Mouse (Mus musculus): ENCODE results near the gene Farp1. TPM values are rescaled to one million over a fixed set of nuclear protein-coding genes. Genes with fewer than 3 reads are reported as not detected.

The Farp1 gene
- polyA plus RNA-seq, 1 experiment from 2014 or later = 27.9 TPM

DNA sequence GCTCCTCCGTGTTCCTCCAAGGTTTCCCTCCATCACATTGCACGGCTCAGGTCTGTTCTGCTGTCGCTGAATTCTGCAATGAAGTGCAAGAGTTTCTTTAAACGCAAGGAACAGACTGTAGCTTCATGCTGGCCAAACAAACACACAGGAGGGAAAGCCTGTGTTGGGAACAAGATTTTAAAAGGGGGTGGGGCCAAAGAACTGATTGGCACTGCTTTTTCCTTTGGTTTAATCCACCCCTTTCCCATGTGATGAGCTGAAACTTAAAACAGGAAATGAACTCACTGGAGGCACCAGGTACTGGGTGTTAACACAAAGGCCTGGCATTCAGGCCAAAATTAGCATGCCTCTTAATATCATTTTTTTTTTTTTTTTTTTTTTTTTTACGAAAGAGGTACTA is 213.3 kb downstream of the Farp1 start:
- peaks cover 14% of the 10 kb centered on the region; the same call in 1 of the 2 replicates for H3K4me1 ChIP-seq
- no peak overlapping the region for H3K4me2 ChIP-seq
- H3K9ac ChIP-seq = no peak overlapping the region
- H3K4me3 ChIP-seq (replicated peaks) = no peak overlapping the region
- WGBS = 81% methylated on average over 5 of the region's 5 CpGs
- no peaks in the 10 kb centered on the region for H3K27me3 ChIP-seq
- no peaks in the 10 kb centered on the region for H3K9me3 ChIP-seq
- H3K27ac ChIP-seq = no peak overlapping the region
- ATAC-seq (ENCODE audit: low FRiP score) = no peak
- H3K36me3 ChIP-seq (replicated peaks) = peaks cover 28% of the 10 kb centered on the region

DNA sequence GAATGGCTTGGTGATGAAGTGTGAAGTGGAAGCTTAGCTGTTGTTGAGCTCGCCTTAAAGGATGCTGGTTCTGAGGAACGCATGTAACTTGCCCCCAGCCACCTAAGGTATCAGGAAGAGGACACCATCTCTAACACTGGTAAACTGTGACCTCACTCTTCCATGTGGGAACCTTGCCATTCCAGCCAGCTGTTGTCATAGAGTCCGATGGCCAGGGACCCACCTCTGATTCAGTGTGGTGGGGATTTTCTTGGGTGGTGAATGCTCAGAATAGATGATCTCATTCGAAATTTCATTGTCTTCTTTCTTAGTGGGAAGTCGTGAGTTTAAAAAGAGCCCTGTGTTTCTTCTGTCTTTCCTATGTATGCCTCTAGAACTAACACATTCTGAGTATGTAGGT is 216.1 kb downstream of the Farp1 start:
- 69% methylated on average over 5 of the region's 5 CpGs for WGBS
- ATAC-seq (ENCODE audit: low FRiP score) = no peak

DNA sequence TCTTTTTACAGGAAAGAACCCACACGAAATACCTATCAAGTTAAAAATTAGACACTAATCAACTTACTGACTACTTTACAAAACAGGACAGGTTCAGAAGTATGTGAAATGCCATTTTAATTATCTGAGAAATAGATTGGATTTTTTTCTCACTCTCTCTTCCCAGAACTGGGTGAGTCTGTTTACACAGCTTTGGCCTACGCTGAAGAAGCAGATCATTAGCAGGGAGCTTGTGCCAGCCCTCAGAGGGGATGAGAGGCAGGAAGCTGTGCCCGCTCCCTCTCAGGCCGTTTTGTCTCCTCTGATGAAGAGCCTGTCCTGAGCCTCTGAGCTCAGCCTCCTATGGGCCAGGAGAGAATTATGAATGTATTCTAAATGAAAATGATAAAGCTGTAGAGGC is 216.7 kb downstream of the Farp1 start:
- Histone ChIP-seq H3K4me1 (peaks cover 12% of the 10 kb centered on the region; the same call in 1 of the 2 replicates), H3K27ac (no peak overlapping the region), H3K9me3 (no peaks in the 10 kb centered on the region), H3K9ac (no peak overlapping the region), H3K4me2 (no peak overlapping the region), H3K36me3 (replicated peaks) (peaks cover 13% of the 10 kb centered on the region; the same call in 1 of the 2 replicates), H3K27me3 (no peaks in the 10 kb centered on the region), H3K4me3 (replicated peaks) (no peak overlapping the region)
- ATAC-seq (ENCODE audit: low FRiP score) = no peak
- WGBS = 69% methylated on average over 4 of the region's 4 CpGs

More for the DNA sequence above, 216.1 kb downstream of the Farp1 start:
- no peak overlapping the region for H3K4me2 ChIP-seq
- no peak overlapping the region for H3K27ac ChIP-seq
- H3K9me3 ChIP-seq = no peaks in the 10 kb centered on the region
- no peaks in the 10 kb centered on the region for H3K27me3 ChIP-seq
- H3K4me3 ChIP-seq (replicated peaks) = no peak overlapping the region
- H3K36me3 ChIP-seq (replicated peaks) = peaks cover 13% of the 10 kb centered on the region; the same call in 1 of the 2 replicates
- H3K4me1 ChIP-seq = peaks cover 14% of the 10 kb centered on the region; the same call in 1 of the 2 replicates
- H3K9ac ChIP-seq = no peak overlapping the region

DNA sequence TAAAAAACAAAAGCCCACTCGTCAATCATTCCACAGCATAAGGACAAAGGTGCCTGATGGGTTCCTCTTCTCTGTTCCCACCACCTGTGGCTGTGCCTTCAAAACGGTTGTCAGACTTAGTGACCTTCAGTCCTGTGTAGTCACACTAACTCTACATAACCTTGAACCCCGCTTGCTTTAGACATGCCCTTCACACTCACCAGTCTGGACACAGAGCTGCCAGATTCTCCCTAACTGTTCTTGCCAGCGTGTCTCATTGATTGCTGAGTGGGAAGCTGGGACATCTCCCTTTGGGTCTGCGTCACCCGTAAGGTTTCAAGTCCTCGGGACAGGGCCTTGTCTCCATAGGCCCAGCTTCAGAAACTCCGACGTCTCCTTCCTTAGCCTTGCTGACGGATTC is 217.5 kb downstream of the Farp1 start:
- ATAC-seq (ENCODE audit: low FRiP score) = no peak
- Histone ChIP-seq H3K9me3 (no peaks in the 10 kb centered on the region), H3K4me3 (replicated peaks) (no peak overlapping the region), H3K36me3 (replicated peaks) (peaks cover 19% of the 10 kb centered on the region), H3K9ac (no peak overlapping the region), H3K4me1 (0 out of 2 replicates have a peak, but pooled peaks cover 6% of the 10 kb centered on the region), H3K27me3 (no peaks in the 10 kb centered on the region), H3K4me2 (no peak overlapping the region), H3K27ac (no peak overlapping the region)
- WGBS = 91% methylated on average over 10 of the region's 10 CpGs

DNA sequence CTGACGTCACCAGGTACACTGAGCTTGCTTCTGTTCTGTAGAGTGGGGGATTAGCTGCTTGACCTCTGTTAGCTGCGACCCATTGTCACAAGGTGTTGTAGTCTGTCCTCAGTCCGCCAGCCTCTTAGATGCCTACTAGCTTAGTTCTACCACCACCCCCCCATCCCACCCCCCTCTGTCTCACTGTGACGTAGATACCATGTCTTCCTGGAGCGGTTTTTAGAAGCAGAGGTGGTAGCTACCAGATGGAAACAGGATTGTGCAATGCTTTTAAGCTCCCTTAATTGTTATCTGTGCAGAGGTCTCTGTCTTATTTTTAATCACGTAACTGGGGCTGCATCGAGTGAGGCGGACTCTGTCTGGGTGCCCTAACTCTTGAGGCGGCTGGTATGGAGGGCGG is 219.9 kb downstream of the Farp1 start:
- no peaks in the 10 kb centered on the region for H3K27me3 ChIP-seq
- no peak for ATAC-seq (ENCODE audit: low FRiP score)
- H3K4me1 ChIP-seq = no peaks in the 10 kb centered on the region
- H3K36me3 ChIP-seq (replicated peaks) = peaks cover 19% of the 10 kb centered on the region
- no peak overlapping the region for H3K27ac ChIP-seq
- 85% methylated on average over 10 of the region's 10 CpGs for WGBS
- H3K9me3 ChIP-seq = no peaks in the 10 kb centered on the region
- H3K9ac ChIP-seq = no peak overlapping the region
- H3K4me3 ChIP-seq (replicated peaks) = no peak overlapping the region
- no peak overlapping the region for H3K4me2 ChIP-seq

DNA sequence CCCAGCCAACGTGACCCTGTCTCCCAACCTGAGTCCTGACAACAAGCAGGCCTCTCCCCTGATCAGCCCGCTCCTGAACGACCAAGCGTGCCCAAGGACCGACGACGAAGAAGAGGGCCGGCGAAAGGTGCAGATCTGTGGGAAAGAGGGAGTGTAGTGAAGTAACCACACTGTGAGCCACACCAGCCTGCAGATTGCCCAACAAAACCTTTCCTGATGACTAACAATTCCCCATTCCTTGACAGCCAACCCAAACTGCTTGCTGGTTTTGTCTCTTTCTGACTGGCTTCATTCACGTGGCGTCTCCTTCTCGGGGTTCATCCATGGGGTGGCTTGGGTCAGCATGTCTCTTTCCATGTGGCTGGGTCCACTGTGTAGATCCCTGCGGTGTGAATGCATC is 220.5 kb downstream of the Farp1 start:
- no peak for ATAC-seq (ENCODE audit: low FRiP score)
- Histone ChIP-seq H3K27ac (no peak overlapping the region), H3K4me1 (no peaks in the 10 kb centered on the region), H3K27me3 (no peaks in the 10 kb centered on the region), H3K4me3 (replicated peaks) (no peak overlapping the region), H3K9me3 (no peaks in the 10 kb centered on the region), H3K4me2 (no peak overlapping the region), H3K36me3 (replicated peaks) (peaks cover 16% of the 10 kb centered on the region), H3K9ac (no peak overlapping the region)
- WGBS = 85% methylated on average over 13 of the region's 13 CpGs

DNA sequence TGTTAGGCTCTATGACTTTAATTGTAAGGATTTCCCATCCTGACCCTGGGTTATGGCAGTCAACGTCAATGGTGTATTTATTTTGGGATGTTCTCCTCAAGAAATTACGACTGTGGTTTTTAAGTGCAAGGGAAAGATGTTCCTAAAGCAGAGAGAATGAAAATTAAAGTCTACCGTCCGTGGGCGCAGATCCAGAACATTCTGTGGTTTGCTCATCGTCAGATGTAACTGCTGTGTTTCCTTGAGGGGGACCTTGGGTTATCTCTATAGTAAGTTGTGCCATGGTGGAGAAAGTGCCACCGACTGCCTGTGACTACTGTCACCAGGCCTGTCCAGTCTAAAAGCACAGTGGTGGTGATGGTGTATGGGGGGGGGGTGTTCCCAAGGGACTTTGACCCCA is 221.9 kb downstream of the Farp1 start:
- H3K36me3 ChIP-seq (replicated peaks) = peaks cover 21% of the 10 kb centered on the region
- WGBS = 97% methylated on average over 7 of the region's 7 CpGs

DNA sequence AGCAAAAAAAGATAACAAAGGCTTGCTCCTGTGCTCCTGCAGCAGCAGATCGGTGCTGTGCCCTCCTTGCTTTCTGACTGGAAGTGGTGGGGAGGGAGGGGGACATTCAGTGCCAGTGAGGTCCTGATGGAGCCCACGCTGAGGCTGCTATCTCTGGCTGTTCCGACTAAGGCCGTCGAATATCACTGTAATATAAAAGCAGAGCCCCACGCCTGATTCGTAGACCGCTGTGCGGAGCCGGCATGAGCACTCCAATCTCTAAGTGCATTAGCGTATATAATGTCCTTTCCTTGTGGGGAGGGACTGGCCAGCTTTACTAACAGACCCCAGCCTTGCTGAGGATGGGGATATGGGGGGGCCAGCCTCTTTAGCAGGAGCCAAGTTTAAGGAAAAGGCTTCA is 224.3 kb downstream of the Farp1 start:
- peak overlapping the region; percentile 38; the same call in 1 of the 2 replicates for H3K27ac ChIP-seq
- no peaks in the 10 kb centered on the region for H3K27me3 ChIP-seq
- H3K4me3 ChIP-seq (replicated peaks) = no peak overlapping the region
- H3K9ac ChIP-seq = no peak overlapping the region
- no peaks in the 10 kb centered on the region for H3K9me3 ChIP-seq
- no peak overlapping the region for H3K4me2 ChIP-seq
- 68% methylated on average over 11 of the region's 11 CpGs for WGBS
- peaks cover 11% of the 10 kb centered on the region for H3K36me3 ChIP-seq (replicated peaks)
- ATAC-seq (ENCODE audit: low FRiP score) = peak; percentile 36; the same call in 1 of the 2 replicates
- H3K4me1 ChIP-seq = no peaks in the 10 kb centered on the region

More for the DNA sequence above, 221.9 kb downstream of the Farp1 start:
- no peak overlapping the region for H3K4me3 ChIP-seq (replicated peaks)
- H3K4me2 ChIP-seq = no peak overlapping the region
- ATAC-seq (ENCODE audit: low FRiP score) = no peak
- no peak overlapping the region for H3K9ac ChIP-seq
- no peaks in the 10 kb centered on the region for H3K9me3 ChIP-seq
- H3K4me1 ChIP-seq = no peaks in the 10 kb centered on the region
- H3K27me3 ChIP-seq = no peaks in the 10 kb centered on the region
- H3K27ac ChIP-seq = no peak overlapping the region

DNA sequence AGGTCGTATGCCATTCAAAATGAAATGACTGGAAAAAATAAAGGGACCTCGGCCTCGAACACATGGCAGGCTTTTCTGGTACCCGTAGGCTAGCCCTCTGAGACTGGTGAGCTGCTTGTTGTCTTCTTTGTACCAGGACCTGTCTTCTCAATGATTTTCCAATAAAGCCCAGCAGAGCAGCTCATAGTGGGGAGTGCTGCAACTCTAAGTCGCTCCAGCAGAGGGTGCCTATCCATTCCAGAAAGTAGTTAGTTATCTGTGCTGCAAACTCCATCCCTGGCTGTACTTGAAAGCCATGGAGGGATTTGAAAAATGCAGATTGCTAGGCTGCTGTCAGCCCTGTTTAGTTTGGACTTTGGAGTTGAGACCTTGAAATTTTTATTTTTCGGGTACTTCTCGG is 224.8 kb downstream of the Farp1 start:
- Histone ChIP-seq H3K27me3 (no peaks in the 10 kb centered on the region), H3K4me3 (replicated peaks) (no peak overlapping the region), H3K4me1 (no peaks in the 10 kb centered on the region), H3K9ac (no peak overlapping the region), H3K9me3 (no peaks in the 10 kb centered on the region), H3K36me3 (replicated peaks) (peaks cover 11% of the 10 kb centered on the region), H3K4me2 (no peak overlapping the region), H3K27ac (0 out of 2 replicates have a peak overlapping the region, but pooled peaks have one; percentile 38)
- 52% methylated on average over 7 of the region's 7 CpGs for WGBS
- ATAC-seq (ENCODE audit: low FRiP score) = peak; percentile 69; the same call in 1 of the 2 replicates

DNA sequence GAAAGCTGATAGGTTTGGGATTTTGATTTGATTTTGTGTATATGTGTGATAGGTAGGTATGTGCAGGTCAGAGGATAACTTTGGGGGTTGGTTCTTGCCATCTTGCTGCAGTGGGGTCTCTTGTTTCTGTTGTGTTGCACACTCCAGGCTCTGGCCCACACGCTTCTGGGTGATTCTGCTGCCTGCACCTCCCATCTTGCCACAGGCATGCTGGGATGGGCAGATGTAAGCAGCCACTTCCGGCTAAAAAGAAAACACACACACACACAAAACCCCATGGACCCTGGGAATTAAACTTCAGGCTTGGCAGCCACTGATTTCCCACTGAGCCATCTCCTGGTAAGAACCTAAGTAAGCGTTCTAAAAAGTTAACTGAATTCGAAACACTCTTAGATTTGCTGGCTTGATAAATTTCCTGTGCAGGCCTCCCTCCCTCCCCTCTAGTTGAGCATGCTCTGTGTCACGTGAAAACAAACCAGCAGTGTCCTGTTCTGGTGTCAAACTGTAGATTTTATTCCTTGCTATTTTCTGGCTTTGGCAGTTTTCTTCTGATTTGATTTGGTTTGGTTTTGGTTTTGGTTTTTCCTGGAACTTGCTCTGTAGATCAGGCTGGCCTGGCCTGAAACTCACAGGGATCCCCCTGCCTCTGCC is 226.4 kb downstream of the Farp1 start:
- Histone ChIP-seq H3K4me2 (no peak overlapping the region), H3K27me3 (no peaks in the 10 kb centered on the region), H3K4me1 (no peaks in the 10 kb centered on the region), H3K36me3 (replicated peaks) (peaks cover 11% of the 10 kb centered on the region), H3K9me3 (no peaks in the 10 kb centered on the region), H3K4me3 (replicated peaks) (no peak overlapping the region), H3K9ac (no peak overlapping the region), H3K27ac (no peak overlapping the region)
- no peak for ATAC-seq (ENCODE audit: low FRiP score)
- WGBS = 83% methylated on average over 5 of the region's 5 CpGs

DNA sequence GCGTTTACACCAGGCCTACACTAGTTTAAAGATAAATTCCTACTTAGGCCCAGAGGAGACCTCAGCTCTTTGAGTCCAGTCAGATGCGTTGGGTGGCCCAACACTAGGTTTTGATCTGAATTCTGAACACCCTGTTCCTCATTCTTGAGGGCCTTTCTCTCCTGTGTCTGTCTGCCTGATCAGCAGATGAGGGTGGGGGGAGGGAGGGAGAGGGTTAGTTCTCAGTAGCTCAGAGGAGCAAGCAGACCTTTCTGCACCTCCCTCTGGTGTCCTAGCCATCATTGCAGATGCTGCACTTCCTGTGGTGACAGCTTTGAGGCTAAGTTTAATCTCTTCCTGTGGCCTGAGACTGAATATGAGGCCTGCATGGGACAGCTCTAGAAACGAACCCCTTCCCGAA is 227.6 kb downstream of the Farp1 start:
- H3K4me1 ChIP-seq = no peaks in the 10 kb centered on the region
- no peak overlapping the region for H3K4me3 ChIP-seq (replicated peaks)
- H3K9ac ChIP-seq = no peak overlapping the region
- H3K27ac ChIP-seq = no peak overlapping the region
- no peaks in the 10 kb centered on the region for H3K27me3 ChIP-seq
- no peak overlapping the region for H3K4me2 ChIP-seq
- ATAC-seq (ENCODE audit: low FRiP score) = no peak
- no peaks in the 10 kb centered on the region for H3K9me3 ChIP-seq
- 75% methylated on average over 4 of the region's 4 CpGs for WGBS
- H3K36me3 ChIP-seq (replicated peaks) = peaks cover 9% of the 10 kb centered on the region

DNA sequence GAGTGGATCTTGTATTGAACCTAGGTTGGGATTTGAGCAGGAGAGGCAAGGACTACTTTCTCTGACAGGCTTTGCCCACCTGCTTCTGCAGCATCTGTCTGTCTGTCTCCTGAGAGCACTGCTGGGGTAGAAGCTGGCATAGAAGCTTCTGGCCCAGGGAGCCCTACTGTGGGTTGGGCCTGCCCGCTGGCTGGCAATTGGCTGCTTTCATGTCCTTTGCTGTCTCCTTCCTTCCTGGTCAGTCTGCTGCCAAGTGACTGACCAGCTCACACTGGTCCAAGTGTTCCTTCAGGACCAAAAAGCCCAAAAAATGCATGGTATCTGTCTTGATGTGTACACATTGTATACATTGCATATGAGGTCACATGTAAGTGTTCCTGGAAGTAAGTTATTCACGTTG is 228.9 kb downstream of the Farp1 start:
- Histone ChIP-seq H3K27me3 (no peaks in the 10 kb centered on the region), H3K4me2 (no peak overlapping the region), H3K4me3 (replicated peaks) (no peak overlapping the region), H3K9me3 (no peaks in the 10 kb centered on the region), H3K36me3 (replicated peaks) (peaks cover 12% of the 10 kb centered on the region; the same call in 1 of the 2 replicates), H3K9ac (no peak overlapping the region), H3K27ac (no peak overlapping the region), H3K4me1 (no peaks in the 10 kb centered on the region)
- WGBS = 81% methylated on average over 2 of the region's 2 CpGs
- ATAC-seq (ENCODE audit: low FRiP score) = no peak

DNA sequence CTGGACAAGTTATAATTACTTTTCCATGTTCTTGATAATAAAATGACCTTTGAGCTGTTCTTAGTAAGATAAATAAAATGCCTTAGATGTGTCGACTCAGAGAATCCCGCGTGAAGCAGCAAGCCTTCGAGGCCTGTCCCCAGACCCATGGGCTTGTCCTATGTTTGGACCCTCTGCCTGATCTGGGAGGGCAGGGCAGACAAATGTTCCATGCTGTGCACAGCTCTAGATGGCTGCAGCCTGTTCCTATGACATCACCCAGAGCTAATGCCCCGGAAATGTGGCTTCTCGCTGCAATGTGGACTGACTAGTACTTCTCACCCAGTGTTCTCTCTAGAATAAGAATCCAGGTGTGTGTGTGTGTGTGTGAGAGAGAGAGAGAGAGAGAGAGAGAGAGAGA is 229.5 kb downstream of the Farp1 start:
- Histone ChIP-seq H3K36me3 (replicated peaks) (peaks cover 12% of the 10 kb centered on the region; the same call in 1 of the 2 replicates), H3K4me3 (replicated peaks) (no peak overlapping the region), H3K4me1 (no peaks in the 10 kb centered on the region), H3K27me3 (no peaks in the 10 kb centered on the region), H3K4me2 (no peak overlapping the region), H3K9me3 (no peaks in the 10 kb centered on the region), H3K27ac (no peak overlapping the region), H3K9ac (no peak overlapping the region)
- 88% methylated on average over 6 of the region's 6 CpGs for WGBS
- no peak for ATAC-seq (ENCODE audit: low FRiP score)

Data from forebrain, embryonic 12.5 days (tissue).